Mouse (Mus musculus) cortical plate, adult 2 months (tissue): ENCODE results near the gene Zfp583.
"Not testable (repeated sequence)": the region's sequence is repeated elsewhere in the genome, so short reads cannot be mapped to it uniquely, and the experiment has no call there.

Experiments used
- CTCF ChIP-seq: fragments of 200-500 bp; IDR thresholded peaks from 2 replicates; pipeline ENCODE4 v1.5.1; 2011; ENCODE audit warnings: mild to moderate bottlenecking, control low read depth, low read length; ENCODE audit not compliant: insufficient read depth; ENCODE audit errors: extremely low read depth
- POLR2A ChIP-seq: fragments of 200-500 bp; IDR thresholded peaks from 2 replicates; pipeline ENCODE4 v1.6.1; 2011; ENCODE audit warnings: mild to moderate bottlenecking, low read length, control low read depth; ENCODE audit not compliant: insufficient read depth; ENCODE audit errors: extremely low read depth

- TF ChIP-seq CTCF, POLR2A: not testable (repeated sequence)
These were observed 40.0 kb downstream of the Zfp583 start for GRCm38 (mm10) chr7:6291121-6291520.
